Mouse (Mus musculus): Measurements from ENCODE around the gene Axin1. TPM values are rescaled to one million over a fixed set of nuclear protein-coding genes. Genes with fewer than 3 reads are reported as not detected.
"Not testable (repeated sequence)": the region's sequence is repeated elsewhere in the genome, so short reads cannot be mapped to it uniquely, and the experiment has no call there.

The Axin1 gene
- total and polyA plus RNA-seq, 2 experiments from 2014 or later, result 21.0 to 30.0 TPM

DNA sequence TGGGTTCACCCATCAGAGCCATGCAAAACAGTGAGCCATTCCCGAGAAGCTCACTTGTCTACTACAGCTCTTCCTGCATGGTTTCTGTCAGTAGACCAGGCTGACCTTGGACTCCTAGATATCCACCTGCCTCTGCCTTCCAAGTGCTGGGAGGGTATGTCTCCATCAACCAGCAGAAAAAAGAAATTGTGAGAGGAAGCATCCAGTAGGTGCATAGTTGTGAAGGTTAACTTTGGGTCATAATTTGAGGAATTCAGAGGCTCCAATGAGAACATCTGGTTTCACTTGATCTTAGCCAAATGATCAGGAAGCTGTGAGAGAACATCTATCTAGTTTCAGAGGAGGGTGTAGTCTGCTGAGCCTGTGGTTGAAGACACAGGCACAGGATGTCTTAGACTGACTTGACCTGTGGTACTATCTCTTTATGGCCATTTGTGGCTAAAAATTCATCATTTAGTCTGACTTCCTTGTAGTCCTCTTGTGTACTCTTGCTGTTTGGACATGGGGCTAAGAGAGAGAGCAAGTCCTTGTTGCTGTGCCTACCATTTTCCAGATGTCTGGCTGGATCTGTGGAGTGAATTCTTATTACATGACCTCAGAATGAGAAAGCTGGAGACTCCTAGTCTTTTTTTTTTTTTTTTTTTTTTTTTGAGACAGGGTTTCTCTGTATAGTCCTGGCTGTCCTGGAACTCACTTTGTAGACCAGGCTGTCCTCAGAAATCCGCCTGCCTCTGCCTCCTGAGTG lies 13.6 kb downstream of the Axin1 start:
- Histone ChIP-seq H3K4me3 (ENCODE audit: low read depth, low read length) (no peak overlapping the region), H3K4me2 (ENCODE audit: low read depth, low read length, poor library complexity, severe bottlenecking) (no peak overlapping the region), H3K9ac (replicated peaks; ENCODE audit: low read length, poor library complexity, severe bottlenecking) (no peak overlapping the region), H3K4me1 (ENCODE audit: insufficient read depth, low read length) (no peaks in the 10 kb centered on the region), H3K36me3 (ENCODE audit: insufficient read depth, low read length) (peaks cover 3% of the 10 kb centered on the region; the same call in 1 of the 2 replicates), H3K27ac (ENCODE audit: low read depth, low read length) (no peak overlapping the region), H3K27me3 (ENCODE audit: insufficient read depth, low read length) (no peaks in the 10 kb centered on the region), H3K9me3 (ENCODE audit: low read length) (no peaks in the 10 kb centered on the region)
- WGBS, result 94% methylated on average over 2 of the region's 2 CpGs
- TF ChIP-seq CTCF (IDR thresholded peaks at IDR 0.05), result no peak
- ATAC-seq (ENCODE audit: low FRiP score), result no peak
- DNase-seq (ENCODE audit: low spot score), result no peak

DNA sequence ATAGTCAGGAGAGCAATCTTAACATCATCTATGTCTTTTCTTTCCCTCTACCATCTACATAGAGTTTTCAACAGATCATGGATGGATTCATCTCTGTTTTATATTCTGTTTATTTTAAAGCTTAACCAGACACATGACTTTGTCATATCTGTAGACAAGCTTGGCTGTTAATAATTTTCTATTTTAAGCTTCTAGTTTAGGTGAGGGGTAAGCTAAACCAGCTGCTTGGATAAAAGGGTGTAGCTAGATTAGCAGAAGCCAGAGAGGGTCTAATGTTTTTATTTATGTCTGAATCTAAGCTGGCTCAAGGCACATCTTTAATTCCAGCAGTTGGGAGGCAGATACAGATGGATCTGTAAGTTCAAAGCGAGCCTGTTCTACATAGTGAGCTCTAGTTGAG lies 24.2 kb downstream of the Axin1 start:
- Histone ChIP-seq H3K27me3 (ENCODE audit: insufficient read depth, low read length) (no peaks in the 10 kb centered on the region), H3K27ac (ENCODE audit: low read depth, low read length) (no peak overlapping the region), H3K36me3 (ENCODE audit: insufficient read depth, low read length) (peaks cover 5% of the 10 kb centered on the region; the same call in 1 of the 2 replicates), H3K4me2 (ENCODE audit: low read depth, low read length, poor library complexity, severe bottlenecking) (no peak overlapping the region), H3K9ac (replicated peaks; ENCODE audit: low read length, poor library complexity, severe bottlenecking) (no peak overlapping the region), H3K9me3 (ENCODE audit: low read length) (no peaks in the 10 kb centered on the region), H3K4me1 (ENCODE audit: insufficient read depth, low read length) (no peaks in the 10 kb centered on the region), H3K4me3 (ENCODE audit: low read depth, low read length) (no peak overlapping the region)
- DNase-seq (ENCODE audit: low spot score) (no peak), ATAC-seq (ENCODE audit: low FRiP score) (no peak)
- 91% methylated on average over 1 of the region's 1 CpGs for WGBS
- no peak for TF ChIP-seq CTCF (IDR thresholded peaks at IDR 0.05)

DNA sequence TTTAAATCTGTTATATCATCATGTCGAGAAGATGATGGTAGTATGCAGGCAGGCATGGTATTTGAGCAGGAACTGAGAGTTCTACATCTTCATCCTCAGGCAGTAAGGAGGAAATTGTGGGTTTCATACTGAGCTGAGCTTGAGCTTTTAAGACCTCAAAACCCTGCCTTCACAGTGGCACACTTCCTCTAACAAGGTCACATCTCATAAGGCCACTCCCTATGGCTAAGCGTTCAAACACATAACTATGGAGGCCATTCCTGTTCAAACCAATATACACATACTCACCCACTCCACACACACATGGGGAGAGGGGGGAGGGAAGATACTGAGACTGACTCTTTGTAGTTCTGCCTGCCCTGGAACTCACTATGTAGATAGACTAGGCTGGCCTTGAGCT lies 29.6 kb downstream of the Axin1 start:
- no peak overlapping the region for H3K4me3 ChIP-seq (ENCODE audit: low read depth, low read length)
- no peaks in the 10 kb centered on the region for H3K4me1 ChIP-seq (ENCODE audit: insufficient read depth, low read length)
- DNase-seq (ENCODE audit: low spot score) (no peak), ATAC-seq (ENCODE audit: low FRiP score) (no peak)
- H3K9ac ChIP-seq (replicated peaks; ENCODE audit: low read length, poor library complexity, severe bottlenecking), result no peak overlapping the region
- no peak for TF ChIP-seq CTCF (IDR thresholded peaks at IDR 0.05)
- peaks cover 5% of the 10 kb centered on the region; the same call in 1 of the 2 replicates for H3K36me3 ChIP-seq (ENCODE audit: insufficient read depth, low read length)
- H3K27ac ChIP-seq (ENCODE audit: low read depth, low read length), result no peak overlapping the region
- 94% methylated on average over 2 of the region's 2 CpGs for WGBS
- no peaks in the 10 kb centered on the region for H3K9me3 ChIP-seq (ENCODE audit: low read length)
- no peaks in the 10 kb centered on the region for H3K27me3 ChIP-seq (ENCODE audit: insufficient read depth, low read length)
- H3K4me2 ChIP-seq (ENCODE audit: low read depth, low read length, poor library complexity, severe bottlenecking), result no peak overlapping the region

DNA sequence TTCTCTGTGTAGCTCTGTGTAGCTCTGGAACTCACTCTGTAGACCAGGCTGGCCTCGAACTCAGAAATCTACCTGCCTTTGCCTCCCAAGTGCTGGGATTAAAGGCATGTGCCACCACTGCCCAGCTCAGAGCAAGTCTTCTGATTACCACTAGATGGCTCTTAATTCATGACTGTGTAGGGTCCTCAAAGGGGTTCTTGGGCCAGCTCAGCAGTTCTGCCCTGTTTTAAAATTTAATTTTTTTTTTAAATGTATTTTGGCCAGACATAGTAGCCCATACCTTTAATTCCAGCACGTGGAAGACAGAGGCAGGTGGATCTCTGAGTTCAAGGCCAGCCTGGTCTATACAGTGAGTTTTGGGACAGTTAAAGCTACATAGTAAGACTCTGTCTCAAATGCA lies 36.8 kb downstream of the Axin1 start:
- H3K4me1 ChIP-seq (ENCODE audit: insufficient read depth, low read length); H3K4me3 ChIP-seq (ENCODE audit: low read depth, low read length); ATAC-seq (ENCODE audit: low FRiP score); DNase-seq (ENCODE audit: low spot score); H3K9me3 ChIP-seq (ENCODE audit: low read length); H3K9ac ChIP-seq (replicated peaks; ENCODE audit: low read length, poor library complexity, severe bottlenecking); H3K36me3 ChIP-seq (ENCODE audit: insufficient read depth, low read length); H3K4me2 ChIP-seq (ENCODE audit: low read depth, low read length, poor library complexity, severe bottlenecking); H3K27ac ChIP-seq (ENCODE audit: low read depth, low read length); H3K27me3 ChIP-seq (ENCODE audit: insufficient read depth, low read length): not testable (repeated sequence)
- WGBS, result 93% methylated on average over 2 of the region's 2 CpGs
- TF ChIP-seq CTCF (IDR thresholded peaks at IDR 0.05), result peak; percentile 36; the same call in 1 of the 2 replicates

DNA sequence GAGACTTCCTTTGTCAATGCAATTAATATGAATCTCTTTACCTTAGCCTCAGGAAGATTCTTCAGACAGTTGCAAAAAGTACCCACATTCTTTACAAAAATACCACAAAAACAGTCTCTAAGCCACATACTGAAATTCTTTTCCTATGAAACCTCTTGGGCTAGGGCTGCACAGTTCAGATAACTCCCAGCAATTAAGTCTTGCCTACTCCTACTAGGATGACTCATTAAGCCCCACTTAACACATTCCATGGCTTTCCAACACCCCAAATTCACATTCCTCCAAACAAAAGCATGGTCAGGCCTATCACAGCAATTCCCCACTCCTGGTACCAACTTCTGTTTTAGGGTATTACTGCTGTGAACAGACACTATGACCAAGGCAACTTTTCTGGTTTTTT lies 40.1 kb downstream of the Axin1 start:
- H3K9me3 ChIP-seq (ENCODE audit: low read length), result no peaks in the 10 kb centered on the region
- H3K36me3 ChIP-seq (ENCODE audit: insufficient read depth, low read length), result peaks cover 9% of the 10 kb centered on the region
- no peak overlapping the region for H3K4me3 ChIP-seq (ENCODE audit: low read depth, low read length)
- no peak overlapping the region for H3K4me2 ChIP-seq (ENCODE audit: low read depth, low read length, poor library complexity, severe bottlenecking)
- TF ChIP-seq CTCF (IDR thresholded peaks at IDR 0.05), result no peak
- H3K9ac ChIP-seq (replicated peaks; ENCODE audit: low read length, poor library complexity, severe bottlenecking), result no peak overlapping the region
- no peak for DNase-seq (ENCODE audit: low spot score)
- H3K4me1 ChIP-seq (ENCODE audit: insufficient read depth, low read length), result no peaks in the 10 kb centered on the region
- no peak for ATAC-seq (ENCODE audit: low FRiP score)
- no peak overlapping the region for H3K27ac ChIP-seq (ENCODE audit: low read depth, low read length)
- H3K27me3 ChIP-seq (ENCODE audit: insufficient read depth, low read length), result no peaks in the 10 kb centered on the region

DNA sequence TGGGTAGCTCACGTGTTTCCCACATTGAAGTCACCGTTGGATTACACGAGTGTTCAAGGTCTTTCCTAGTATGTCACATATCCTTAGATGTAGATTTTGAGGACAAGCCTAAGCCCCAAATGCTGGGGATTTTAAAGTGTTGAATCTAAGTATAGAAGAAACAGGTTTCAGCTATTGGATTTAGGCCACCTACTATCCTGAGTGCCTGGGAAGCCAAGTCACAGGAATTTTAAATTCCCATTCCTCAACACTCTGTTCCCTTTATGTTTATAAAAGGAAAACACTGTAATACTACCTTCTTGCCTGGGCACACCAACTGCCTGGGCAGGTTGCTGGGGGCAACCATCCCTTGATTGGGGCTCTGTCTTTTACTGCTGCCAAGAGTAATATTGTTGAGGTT lies 42.7 kb downstream of the Axin1 start:
- TF ChIP-seq CTCF (IDR thresholded peaks at IDR 0.05), result no peak
- Histone ChIP-seq H3K27ac (ENCODE audit: low read depth, low read length) (no peak overlapping the region), H3K4me1 (ENCODE audit: insufficient read depth, low read length) (no peaks in the 10 kb centered on the region)

More for the DNA sequence above, 42.7 kb downstream of the Axin1 start:
- 98% methylated on average over 3 of the region's 3 CpGs for whole genome bisulfite sequencing
- no peak overlapping the region for H3K4me3 ChIP-seq (ENCODE audit: low read depth, low read length)
- no peaks in the 10 kb centered on the region for H3K9me3 ChIP-seq (ENCODE audit: low read length)
- ATAC-seq (ENCODE audit: low FRiP score), result no peak
- peaks cover 23% of the 10 kb centered on the region for H3K36me3 ChIP-seq (ENCODE audit: insufficient read depth, low read length)
- no peaks in the 10 kb centered on the region for H3K27me3 ChIP-seq (ENCODE audit: insufficient read depth, low read length)
- no peak overlapping the region for H3K9ac ChIP-seq (replicated peaks; ENCODE audit: low read length, poor library complexity, severe bottlenecking)
- no peak for DNase-seq (ENCODE audit: low spot score)
- H3K4me2 ChIP-seq (ENCODE audit: low read depth, low read length, poor library complexity, severe bottlenecking), result no peak overlapping the region
